Mouse (Mus musculus) kidney, adult 2 months (tissue): ENCODE data around the gene Calml3.

Experiments used
- CTCF ChIP-seq: fragments of 200-500 bp; conservative IDR thresholded peaks from 2 replicates; pipeline ENCODE4 v1.5.1; 2011; ENCODE audit warnings: low read depth, mild to moderate bottlenecking, control low read depth, low read length, moderate library complexity, mixed read lengths; ENCODE audit not compliant: insufficient read depth, insufficient read length
- POLR2A ChIP-seq: fragments of 200-500 bp; IDR thresholded peaks from one replicate; pipeline ENCODE4 v1.6.1; 2011; ENCODE audit warnings: low read depth, low read length, control low read depth

GRCm38 (mm10) chr13:3770170-3771024 is 33.7 kb downstream of the Calml3 start:
- no peak for TF ChIP-seq CTCF
- no peak for TF ChIP-seq POLR2A
